Mouse (Mus musculus) embryonic stem cell, embryonic (primary cell): ENCODE results near the gene Zfp451.

Experiments used
- CTCF ChIA-PET, 4 experiments: fragments of 300-600 bp in 2 of 4; fragments of 350-600 bp in 2 of 4; sonication (Branson Sonifier 250); formaldehyde crosslinking; loops; one replicate each; lab custom pipeline; 2022; ENCODE audit warnings: inconsistent platforms in 2 of 4; lab: Charles Lee
- POLR2A ChIA-PET, 4 experiments: fragments of 300-600 bp in 2 of 4; fragments of 350-600 bp in 2 of 4; sonication (Branson Sonifier 250); formaldehyde crosslinking; loops; one replicate each; lab custom pipeline; 2022; ENCODE audit warnings: antibody characterized with exemption in 4 of 4, inconsistent platforms in 1 of 4; lab: Charles Lee

The Zfp451 gene

GRCm38 (mm10) chr1:33742903-33743302 lies 71.5 kb downstream of the Zfp451 start:
- ChIA-PET CTCF (interaction anchor here (0.6 to 2.6 kb wide), 20 partner anchors 9 to 325 kb away, joined by 3 to 10 read pairs (median 4); partner anchors contain the start of gene Bag2 (in 1 of the 4)), POLR2A (interaction anchor here in 2 of 4 experiments (0.5 to 1.5 kb wide), 17 partner anchors 9 to 716 kb away, joined by 3 to 5 read pairs (median 3); no protein-coding TSS in a partner anchor)

- CTCF ChIA-PET, result interaction anchor here (0.5 to 2.4 kb wide), 24 partner anchors 8 to 137 kb away, joined by 3 to 11 read pairs (median 4); no protein-coding TSS in a partner anchor
- POLR2A ChIA-PET, result interaction anchor here in 3 of 4 experiments (0.5 to 1.5 kb wide), 5 partner anchors 11 to 301 kb away, joined by 3 to 4 read pairs (median 3); partner anchors contain the start of gene Rab23 (in 1 of the 3)
These were observed 75.1 kb downstream of the Zfp451 start for GRCm38 (mm10) chr1:33739302-33739701.

- CTCF ChIA-PET, result interaction anchor here (0.5 to 2.4 kb wide), 23 partner anchors 9 to 137 kb away, joined by 3 to 11 read pairs (median 4); no protein-coding TSS in a partner anchor
- POLR2A ChIA-PET, result interaction anchor here in 2 of 4 experiments (1.2 to 1.5 kb wide), 4 partner anchors 10 to 68 kb away, joined by 3 to 4 read pairs (median 3); partner anchors contain the start of gene Rab23 (in 1 of the 2)
These were observed 75.6 kb downstream of the Zfp451 start for GRCm38 (mm10) chr1:33738681-33739278.

- ChIA-PET CTCF (interaction anchor here in 3 of 4 experiments (0.9 to 2.4 kb wide), 8 partner anchors 9 to 75 kb away, joined by 3 to 11 read pairs (median 6); no protein-coding TSS in a partner anchor), POLR2A (interaction anchor here in 2 of 4 experiments (1.2 to 1.3 kb wide), 2 partner anchors 11 to 67 kb away, joined by 3 read pairs; no protein-coding TSS in a partner anchor)
These were observed 76.1 kb downstream of the Zfp451 start for GRCm38 (mm10) chr1:33738281-33738680.

- CTCF ChIA-PET, result interaction anchor here in 1 of 4 experiments (1.1 to 2.2 kb wide), 3 partner anchors 9 to 71 kb away, joined by 3 to 7 read pairs (median 6); no protein-coding TSS in a partner anchor
- POLR2A ChIA-PET, result interaction anchor here in 2 of 4 experiments (0.6 to 1.8 kb wide), 5 partner anchors 9 to 21 kb away, joined by 3 to 6 read pairs (median 3); no protein-coding TSS in a partner anchor
These were observed 80.3 kb downstream of the Zfp451 start for GRCm38 (mm10) chr1:33734001-33734685.

- ChIA-PET POLR2A (interaction anchor here in 2 of 4 experiments (0.7 to 1.8 kb wide), 6 partner anchors 8 to 62 kb away, joined by 3 to 6 read pairs (median 4); no protein-coding TSS in a partner anchor), CTCF (interaction anchor here in 1 of 4 experiments (1.1 to 2.2 kb wide), 2 partner anchors 10 to 70 kb away, joined by 3 to 7 read pairs; no protein-coding TSS in a partner anchor)
These were observed 81.4 kb downstream of the Zfp451 start for GRCm38 (mm10) chr1:33733044-33733443.

- POLR2A ChIA-PET, result interaction anchor here in 3 of 4 experiments (0.5 to 1.7 kb wide), 9 partner anchors 9 to 183 kb away, joined by 3 to 7 read pairs (median 4); partner anchors contain the start of genes Dst (in 1 of the 3) and Zfp451 (in 1 of the 3)
- CTCF ChIA-PET, result interaction anchor here in 1 of 4 experiments (1.0 kb wide), 1 partner anchor 14 kb away, joined by 4 read pairs; no protein-coding TSS in a partner anchor
These were observed 89.3 kb downstream of the Zfp451 start for GRCm38 (mm10) chr1:33725086-33725485.

GRCm38 (mm10) chr1:33724516-33724915 lies 89.9 kb downstream of the Zfp451 start:
- ChIA-PET POLR2A (interaction anchor here in 3 of 4 experiments (0.6 to 1.3 kb wide), 5 partner anchors 10 to 119 kb away, joined by 3 to 4 read pairs (median 3); no protein-coding TSS in a partner anchor), CTCF (interaction anchor here in 1 of 4 experiments (1.3 kb wide), 1 partner anchor 15 kb away, joined by 4 read pairs; no protein-coding TSS in a partner anchor)

GRCm38 (mm10) chr1:33721020-33721419 lies 93.4 kb downstream of the Zfp451 start:
- ChIA-PET CTCF (interaction anchor here in 2 of 4 experiments (0.7 to 1.8 kb wide), 2 partner anchors 19 to 22 kb away, joined by 4 to 7 read pairs; no protein-coding TSS in a partner anchor), POLR2A (interaction anchor here in 2 of 4 experiments (0.6 to 1.9 kb wide), 5 partner anchors 11 to 676 kb away, joined by 3 to 5 read pairs (median 3); no protein-coding TSS in a partner anchor)

GRCm38 (mm10) chr1:33720231-33720630 lies 94.2 kb downstream of the Zfp451 start:
- POLR2A ChIA-PET, result interaction anchor here in 2 of 4 experiments (1.0 kb wide), 2 partner anchors 19 to 57 kb away, joined by 3 to 4 read pairs; no protein-coding TSS in a partner anchor
- CTCF ChIA-PET, result no interaction called here

GRCm38 (mm10) chr1:33719733-33720225 lies 94.6 kb downstream of the Zfp451 start, which contains the start of gene Rab23:
Gene Rab23 (plus strand): TSS chr1:33719887.
- POLR2A ChIA-PET, result interaction anchor here in 2 of 4 experiments (1.0 kb wide), 2 partner anchors 20 to 56 kb away, joined by 3 to 4 read pairs; no protein-coding TSS in a partner anchor
- CTCF ChIA-PET, result no interaction called here

- ChIA-PET POLR2A (interaction anchor here in 1 of 4 experiments (0.8 to 1.0 kb wide), 2 partner anchors 19 to 25 kb away, joined by 3 to 5 read pairs; no protein-coding TSS in a partner anchor), CTCF (interaction anchor here in 1 of 4 experiments (0.7 kb wide), 1 partner anchor 745 kb away, joined by 4 read pairs; no protein-coding TSS in a partner anchor)
These were observed 96.8 kb downstream of the Zfp451 start for GRCm38 (mm10) chr1:33717636-33718035.

- ChIA-PET CTCF (interaction anchor here in 1 of 4 experiments (0.7 to 1.0 kb wide), 3 partner anchors 20 to 52 kb away, joined by 3 to 4 read pairs (median 4); no protein-coding TSS in a partner anchor), POLR2A (interaction anchor here in 2 of 4 experiments (0.6 to 1.7 kb wide), 20 partner anchors 9 to 259 kb away, joined by 3 to 7 read pairs (median 3); partner anchors contain the start of gene Dst (in 1 of the 2))
These were observed 99.6 kb downstream of the Zfp451 start for GRCm38 (mm10) chr1:33714796-33715195.

GRCm38 (mm10) chr1:33712026-33712425 lies 102.4 kb downstream of the Zfp451 start:
- ChIA-PET POLR2A (interaction anchor here in 1 of 4 experiments (1.1 to 1.4 kb wide), 2 partner anchors 24 to 31 kb away, joined by 3 to 4 read pairs; no protein-coding TSS in a partner anchor), CTCF (interaction anchor here in 1 of 4 experiments (0.6 kb wide), 1 partner anchor 354 kb away, joined by 3 read pairs; no protein-coding TSS in a partner anchor)
